Comparison of ENCODE assay signal across 8 mouse cellular contexts in genomic region chr2:67567141-67567680, GRCm38 (mm10). TPM values are rescaled to one million over a fixed set of nuclear protein-coding genes. Genes with fewer than 3 reads are reported as not detected.
DNase-seq lines count a peak whose midpoint lies in the region; ATAC-seq and TF ChIP-seq lines count a peak whose summit lies in the region.

No protein-coding gene starts in this region.

- WGBS in embryonic facial prominence, embryonic 11.5 days: 14% methylated on average over 8 of the region's 8 CpGs
- 11% methylated on average over 8 of the region's 8 CpGs for WGBS in hindbrain, embryonic 13.5 days
- WGBS in neural tube, embryonic 11.5 days: 15% methylated on average over 8 of the region's 8 CpGs

- H3K36me3 ChIP-seq in embryonic facial prominence, embryonic 11.5 days (replicated peaks; ENCODE audit: control insufficient read depth, insufficient read depth, low read depth, low read length): no peaks in the 10 kb centered on the region
- H3K36me3 ChIP-seq in hindbrain, embryonic 13.5 days: no peaks in the 10 kb centered on the region
- H3K36me3 ChIP-seq in neural tube, embryonic 11.5 days (ENCODE audit: control insufficient read depth, insufficient read depth, low read length): no peaks in the 10 kb centered on the region

- peak overlapping the region; percentile 98 for H3K27ac ChIP-seq in layer of hippocampus, adult 2 months
- H3K27ac ChIP-seq in embryonic facial prominence, embryonic 11.5 days (replicated peaks; ENCODE audit: low read depth, low read length): no peak overlapping the region
- no peak overlapping the region for H3K27ac ChIP-seq in hindbrain, embryonic 13.5 days
- no peak overlapping the region for H3K27ac ChIP-seq in neural tube, embryonic 11.5 days (ENCODE audit: low read depth, low read length)

- peaks cover 3% of the 10 kb centered on the region; the same call in 1 of the 2 replicates for H3K4me1 ChIP-seq in embryonic facial prominence, embryonic 11.5 days (ENCODE audit: control insufficient read depth, insufficient read depth, low read length)
- peaks cover 17% of the 10 kb centered on the region for H3K4me1 ChIP-seq in hindbrain, embryonic 13.5 days (replicated peaks)
- H3K4me1 ChIP-seq in neural tube, embryonic 11.5 days (ENCODE audit: control insufficient read depth, insufficient read depth, low read length): no peaks in the 10 kb centered on the region; the same call in 1 of the 2 replicates

- H3K4me3 ChIP-seq in layer of hippocampus, adult 2 months: peak overlapping the region; percentile 94
- H3K4me3 ChIP-seq in embryonic facial prominence, embryonic 11.5 days (ENCODE audit: low read depth, low read length): peak overlapping the region; percentile 25; the same call in 1 of the 2 replicates
- H3K4me3 ChIP-seq in hindbrain, embryonic 13.5 days: peak overlapping the region; percentile 82
- H3K4me3 ChIP-seq in neural tube, embryonic 11.5 days (ENCODE audit: low read depth, low read length): peak overlapping the region; percentile 78

- H3K4me2 ChIP-seq in embryonic facial prominence, embryonic 11.5 days (ENCODE audit: low read depth, low read length): peak overlapping the region; percentile 19
- peak overlapping the region; percentile 96 for H3K4me2 ChIP-seq in hindbrain, embryonic 13.5 days
- H3K4me2 ChIP-seq in neural tube, embryonic 11.5 days (ENCODE audit: low read depth): peak overlapping the region; percentile 81

- no peaks in the 10 kb centered on the region for H3K27me3 ChIP-seq in embryonic facial prominence, embryonic 11.5 days (ENCODE audit: control insufficient read depth, insufficient read depth, low read length)
- no peaks in the 10 kb centered on the region for H3K27me3 ChIP-seq in hindbrain, embryonic 13.5 days
- no peaks in the 10 kb centered on the region for H3K27me3 ChIP-seq in neural tube, embryonic 11.5 days (ENCODE audit: control insufficient read depth, insufficient read depth, low read length)

- TF ChIP-seq CTCF in layer of hippocampus, adult 2 months (conservative IDR thresholded peaks at IDR 0.05): no peak; the same call in 1 of the 2 replicates

- H3K9ac ChIP-seq in embryonic facial prominence, embryonic 11.5 days (replicated peaks; ENCODE audit: low read length): no peak overlapping the region
- H3K9ac ChIP-seq in hindbrain, embryonic 13.5 days: peak overlapping the region; percentile 92
- peak overlapping the region; percentile 73 for H3K9ac ChIP-seq in neural tube, embryonic 11.5 days (ENCODE audit: low read length)

- peak in 1 of 2 experiments; percentile 3 for DNase-seq in layer of hippocampus, adult 2 months (ENCODE audit: low spot score in 2 of 2)
- no peak for DNase-seq in layer of hippocampus, adult 9-11 months
- peak; percentile 10 for DNase-seq in embryonic facial prominence, embryonic 11.5 days (ENCODE audit: low spot score)
- DNase-seq in neural tube, embryonic 11.5 days (ENCODE audit: low spot score): peak; percentile 12
- no peak for DNase-seq in thymus, postnatal 4 days
- DNase-seq in thymus, postnatal 36 days: no peak
- no peak for DNase-seq in lung, postnatal 4 days

- ATAC-seq in embryonic facial prominence, embryonic 11.5 days (replicated peaks; ENCODE audit: insufficient number of reproducible peaks, low FRiP score, low TSS enrichment, low read depth): no peak
- ATAC-seq in hindbrain, embryonic 13.5 days (ENCODE audit: low FRiP score): no peak
- ATAC-seq in neural tube, embryonic 11.5 days (ENCODE audit: insufficient read depth, low FRiP score, low TSS enrichment): no peak

- no peaks in the 10 kb centered on the region for H3K9me3 ChIP-seq in embryonic facial prominence, embryonic 11.5 days (replicated peaks; ENCODE audit: control insufficient read depth, low read length)
- H3K9me3 ChIP-seq in hindbrain, embryonic 13.5 days: no peaks in the 10 kb centered on the region
- H3K9me3 ChIP-seq in neural tube, embryonic 11.5 days (ENCODE audit: control insufficient read depth, low read length): no peaks in the 10 kb centered on the region

RNA-seq across cellular contexts. Expression of gene B3galt1, which starts 1.5 kb away (rescaled TPM):
- total RNA-seq in layer of hippocampus, adult 2 months (2021): 10 to 100 TPM; 79.7 to 80.5 TPM
- polyA plus RNA-seq in embryonic facial prominence, embryonic 11.5 days (2014; fragmentation: Nextera tagmentation; extraction: Ambion mirVana): 9.3 and 9.6 TPM in 2 replicates
- 47.7 and 51.2 TPM in 2 replicates for polyA plus RNA-seq in hindbrain, embryonic 13.5 days (2015; fragmentation: Nextera tagmentation; extraction: Ambion mirVana)
- polyA plus RNA-seq in neural tube, embryonic 11.5 days (2014; fragmentation: Nextera tagmentation; extraction: Ambion mirVana): 21.1 and 23.7 TPM in 2 replicates

Comparison
In these comparisons a context has a peak if more than half of its experiments do, and no peak if none do; other contexts are left out.
1. DNase-seq: peak in embryonic facial prominence, embryonic 11.5 days (single experiment) and neural tube, embryonic 11.5 days (single experiment); none in layer of hippocampus, adult 9-11 months (single experiment), thymus, postnatal 4 days (single experiment), thymus, postnatal 36 days (0 of 2) and lung, postnatal 4 days (0 of 2).
2. H3K4me3 ChIP-seq: peak in every context shown above with its lines; median percentile 94 in layer of hippocampus, adult 2 months; 82 in hindbrain, embryonic 13.5 days; 78 in neural tube, embryonic 11.5 days; 25 in embryonic facial prominence, embryonic 11.5 days.
3. H3K4me2 ChIP-seq: peak in every context shown above with its lines; median percentile 96 in hindbrain, embryonic 13.5 days; 81 in neural tube, embryonic 11.5 days; 19 in embryonic facial prominence, embryonic 11.5 days.